Mouse (Mus musculus) urinary bladder, postnatal 14 days (tissue): Measurements from ENCODE around the gene Pde1c.

Experiments used
- DNase-seq: peaks from one replicate; pipeline ENCODE4 v3.0.0; 2021; ENCODE audit warnings: low spot score

The Pde1c gene

DNA sequence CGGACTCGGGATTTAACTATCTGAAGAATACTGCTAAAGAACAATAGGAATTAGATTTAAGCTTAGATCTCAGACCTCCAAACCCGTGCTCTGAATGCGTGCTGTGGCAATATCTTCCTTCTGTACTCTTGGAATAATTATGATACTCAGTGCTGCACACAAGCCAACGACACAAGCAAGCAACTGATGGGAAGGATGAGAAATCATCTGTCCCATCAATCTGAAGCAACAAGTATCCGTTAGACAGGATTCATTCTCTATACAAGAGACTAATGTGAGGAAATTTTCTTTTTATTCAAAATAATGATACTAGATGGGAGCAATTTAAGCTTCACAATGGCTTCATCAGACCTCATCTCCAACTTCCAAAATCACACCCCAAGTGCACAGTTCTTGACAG lies 237.5 kb downstream of the Pde1c start:
- no peak for DNase-seq

DNA sequence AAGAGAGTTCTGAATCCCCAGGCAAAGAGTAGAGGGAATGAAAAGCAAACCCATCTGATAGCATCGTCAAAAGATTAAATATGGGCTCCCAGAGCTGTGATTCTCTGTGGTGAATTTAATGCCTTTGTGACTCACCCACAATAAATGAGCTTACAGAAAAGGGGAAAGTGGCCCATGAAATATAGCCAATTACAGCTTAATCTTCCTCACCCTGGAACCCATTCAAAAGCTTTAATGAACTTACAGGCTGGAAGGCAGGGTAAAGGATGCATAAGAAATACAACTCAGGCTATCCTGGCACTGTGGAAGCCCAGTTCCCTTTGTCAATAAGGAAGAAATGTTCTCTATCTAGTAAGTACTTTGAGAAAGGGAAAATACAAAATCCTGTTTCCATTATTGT lies 240.8 kb downstream of the Pde1c start:
- no peak for DNase-seq

DNA sequence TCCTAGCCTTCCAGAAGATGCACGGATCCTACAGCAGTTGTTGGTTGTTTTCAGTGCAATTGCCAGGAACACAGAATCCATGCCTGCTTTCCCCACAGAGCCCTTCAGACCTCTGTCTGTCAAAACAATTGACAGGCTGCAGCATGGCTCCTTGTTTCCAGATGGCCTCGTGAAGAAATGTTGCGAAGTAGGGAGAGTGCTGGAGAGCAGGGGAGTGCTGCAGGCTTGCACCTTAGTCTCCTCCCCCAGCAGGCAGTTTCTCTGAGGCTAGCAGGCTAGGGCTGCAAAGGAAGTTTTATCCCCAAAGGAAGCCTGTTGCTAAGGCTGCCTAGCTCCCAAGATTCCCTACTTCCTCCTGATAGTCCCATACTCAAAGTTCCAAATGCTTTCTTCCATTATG lies 246.1 kb downstream of the Pde1c start:
- no peak for DNase-seq

DNA sequence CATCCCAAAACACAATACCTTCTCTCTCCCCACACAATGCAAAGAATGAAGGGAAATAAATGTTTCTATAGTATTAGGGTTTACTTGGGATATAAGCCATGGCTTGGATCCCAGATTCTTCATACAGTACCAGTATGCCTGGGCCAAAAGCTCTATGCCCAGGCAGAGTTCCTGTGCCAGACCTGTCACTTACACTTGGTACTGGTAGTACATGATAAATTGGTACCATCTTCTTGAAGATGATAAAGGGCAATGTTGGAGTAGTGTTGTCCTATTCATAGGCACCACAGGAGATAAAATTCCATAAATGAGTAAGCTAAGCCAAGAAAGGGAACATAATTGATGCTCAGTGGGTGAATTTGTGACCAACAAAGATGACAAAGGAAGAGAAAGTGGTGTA lies 258.6 kb downstream of the Pde1c start:
- no peak for DNase-seq

DNA sequence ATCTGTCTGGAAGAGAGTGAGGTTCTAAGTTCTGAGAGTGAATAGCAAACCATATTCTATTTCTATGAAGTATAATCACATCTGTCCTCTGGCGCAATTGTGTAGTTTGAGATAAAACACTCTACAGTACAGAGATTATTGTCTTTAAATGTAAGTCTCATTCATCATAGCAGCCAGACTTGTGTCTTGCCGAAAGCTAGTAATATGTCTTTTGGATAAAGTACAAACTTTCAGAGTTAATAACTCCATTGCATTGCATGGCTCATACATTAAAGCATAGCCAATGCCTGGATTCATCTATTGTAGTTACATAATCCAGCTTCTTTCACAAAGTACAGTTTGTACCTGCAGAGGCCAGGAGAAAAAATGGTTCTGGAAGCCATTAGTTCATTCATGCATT lies 262.8 kb downstream of the Pde1c start:
- DNase-seq = no peak

DNA sequence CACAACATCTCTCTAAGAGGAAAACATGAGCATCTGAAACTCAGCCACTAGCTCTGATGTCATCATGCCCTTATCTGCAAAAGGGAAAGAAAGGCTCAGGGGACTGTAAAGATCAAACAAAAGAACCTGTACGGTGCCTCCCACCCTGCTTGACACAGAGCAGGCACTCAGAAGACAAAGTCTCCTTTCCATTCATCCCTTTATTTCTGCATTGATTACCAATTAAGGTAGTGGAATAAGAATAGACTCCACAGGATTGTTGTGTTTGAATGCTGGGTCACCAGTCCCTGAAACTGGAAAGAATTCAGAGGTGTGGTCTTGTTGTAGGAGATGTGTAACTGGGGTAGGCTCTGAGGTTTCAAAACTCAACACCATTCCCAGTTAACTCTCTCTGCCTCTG lies 276.7 kb downstream of the Pde1c start:
- no peak for DNase-seq

DNA sequence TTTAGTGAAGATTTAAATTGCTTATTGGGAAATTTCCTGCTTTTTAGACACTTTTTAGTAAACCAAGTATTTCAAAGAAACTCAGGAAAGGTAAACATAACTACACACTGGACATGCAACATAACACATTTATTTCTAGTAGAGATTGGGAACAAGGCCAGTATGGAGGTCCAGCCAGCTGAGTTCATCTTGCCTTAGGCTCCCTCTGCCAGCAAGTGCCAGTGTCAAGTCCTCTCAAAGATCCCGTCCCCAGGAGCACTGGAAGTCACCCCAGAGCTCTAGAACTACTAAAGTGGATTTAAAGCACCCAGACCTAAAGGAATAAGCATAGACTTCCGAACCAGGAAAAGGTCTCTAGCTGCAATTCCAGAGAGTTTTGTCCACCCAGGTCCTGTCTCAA lies 279.6 kb downstream of the Pde1c start:
- no peak for DNase-seq

DNA sequence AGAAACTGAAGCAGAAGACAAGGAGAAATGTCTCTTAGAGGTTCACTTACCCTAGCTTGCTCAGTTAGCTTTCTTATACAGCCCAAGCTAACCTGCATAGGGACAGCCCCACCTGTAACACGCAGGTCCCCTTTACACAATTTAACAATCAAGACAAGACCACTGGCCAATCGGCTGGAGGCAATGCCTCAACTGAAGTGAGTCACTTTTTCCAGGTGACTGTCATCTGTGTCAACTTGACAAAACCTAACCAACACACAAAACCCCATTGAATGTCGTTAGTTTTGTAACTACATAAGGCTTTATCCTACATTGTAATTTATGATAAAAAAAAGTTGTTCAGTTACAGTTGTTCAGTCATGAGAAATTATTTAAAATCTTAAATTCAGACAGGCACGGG lies 284.1 kb downstream of the Pde1c start:
- DNase-seq = no peak

DNA sequence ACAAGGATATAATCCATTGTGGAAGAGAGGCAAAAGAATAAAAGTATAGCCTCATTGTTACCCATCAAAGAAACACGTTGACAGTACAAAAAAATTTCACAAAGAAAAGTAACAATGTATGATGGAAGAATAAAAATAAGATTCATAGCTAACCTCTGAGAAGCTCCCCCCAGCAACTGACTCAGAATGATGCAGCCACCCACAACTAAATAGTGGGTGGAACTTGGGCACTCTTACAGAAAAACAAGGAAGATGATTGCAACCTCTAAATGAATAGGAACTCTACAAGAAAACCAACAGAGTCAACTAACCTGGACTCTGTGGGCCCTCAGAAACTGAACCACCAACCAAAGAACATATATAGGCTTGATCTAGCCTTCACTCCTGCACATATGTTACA lies 293.4 kb downstream of the Pde1c start:
- no peak for DNase-seq

DNA sequence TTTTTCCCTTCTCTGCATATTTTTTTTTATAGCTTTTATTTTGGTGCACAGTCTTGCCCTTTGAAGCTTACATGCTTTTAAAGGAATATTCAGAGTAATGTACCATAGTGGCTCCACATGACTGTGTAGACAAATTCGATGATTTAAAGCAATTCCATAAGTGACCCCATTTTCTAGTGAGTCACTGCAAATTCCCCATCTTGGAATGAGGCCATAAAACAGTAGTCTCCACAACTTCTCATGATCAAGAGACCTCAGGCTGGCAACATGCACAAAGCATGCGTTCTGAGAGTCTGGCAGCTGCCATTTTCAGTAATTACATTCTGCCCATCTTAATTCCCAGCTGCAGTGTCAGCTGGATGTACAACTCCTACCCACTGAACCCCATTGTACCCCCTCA lies 297.2 kb downstream of the Pde1c start:
- no peak for DNase-seq

DNA sequence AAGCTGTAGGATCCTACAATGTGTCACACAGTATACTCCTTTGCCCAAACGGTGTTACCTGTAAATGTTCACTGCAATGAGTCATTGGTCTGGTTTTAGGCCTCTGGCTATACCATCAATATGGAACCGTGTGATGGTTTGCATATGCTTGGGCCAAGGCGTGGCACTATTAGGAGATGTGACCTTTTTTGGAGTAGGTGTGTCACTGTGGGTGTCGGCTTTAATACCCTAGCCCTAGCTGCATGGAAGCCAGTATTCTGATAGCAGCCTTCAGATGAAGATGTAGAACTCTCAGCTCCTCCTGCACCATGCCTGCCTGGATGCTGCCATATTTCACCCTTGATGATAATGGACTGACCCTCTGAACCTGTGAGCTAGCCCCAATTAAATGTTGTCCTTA lies 304.4 kb downstream of the Pde1c start:
- DNase-seq = no peak

DNA sequence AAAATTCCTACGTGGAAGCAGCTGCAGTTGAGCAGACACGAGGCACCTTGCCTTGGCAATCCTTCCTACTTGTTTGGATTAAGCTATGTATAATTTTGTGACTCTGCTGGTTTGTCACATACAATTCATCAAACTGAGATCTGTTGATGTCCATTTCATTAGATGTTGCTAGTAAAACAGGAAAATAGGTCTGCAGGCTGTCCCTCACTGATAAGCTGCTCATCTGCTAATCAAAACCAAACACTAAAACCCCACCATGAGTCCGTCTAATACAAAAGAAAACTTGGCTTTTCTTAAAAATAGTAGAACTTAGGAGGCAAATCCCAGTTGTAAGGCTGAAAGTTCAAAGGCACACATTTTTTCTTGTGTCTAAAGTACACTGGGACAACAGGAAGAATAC lies 308.8 kb downstream of the Pde1c start:
- no peak for DNase-seq

DNA sequence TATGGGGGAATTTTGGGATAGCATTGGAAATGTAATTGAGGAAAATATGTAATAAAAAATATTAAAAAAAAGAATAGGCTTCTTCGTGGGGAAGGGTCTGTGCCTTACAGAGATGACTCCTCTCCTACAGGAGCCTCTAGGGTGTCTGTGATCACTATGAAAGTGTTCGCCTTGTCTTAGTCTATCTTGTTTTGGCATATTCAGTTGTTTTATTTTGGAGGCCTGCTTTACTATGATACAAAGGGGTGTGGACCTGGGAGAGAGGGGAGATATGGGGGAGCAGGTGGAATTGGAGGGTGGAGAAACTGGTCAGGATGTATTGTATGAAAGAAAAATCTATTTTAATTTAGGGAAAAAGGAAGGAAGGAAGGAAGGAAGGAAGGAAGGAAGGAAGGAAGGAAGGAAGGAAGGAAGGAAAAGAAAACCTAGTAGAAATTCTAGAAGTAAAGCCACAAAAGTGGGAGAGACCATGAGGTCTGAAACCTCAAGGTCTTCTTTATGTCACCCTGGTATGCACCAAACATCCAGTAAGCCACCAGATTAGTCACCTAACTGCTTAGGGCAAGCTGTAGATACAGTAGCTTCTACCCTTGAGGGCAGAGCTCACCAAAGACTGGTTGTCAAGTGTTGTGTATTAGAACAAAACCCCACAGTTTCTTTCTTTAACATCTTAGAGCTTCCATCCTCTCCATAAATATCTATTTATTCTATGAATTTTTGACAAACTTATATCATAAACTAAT lies 311.2 kb downstream of the Pde1c start:
- DNase-seq = no peak

DNA sequence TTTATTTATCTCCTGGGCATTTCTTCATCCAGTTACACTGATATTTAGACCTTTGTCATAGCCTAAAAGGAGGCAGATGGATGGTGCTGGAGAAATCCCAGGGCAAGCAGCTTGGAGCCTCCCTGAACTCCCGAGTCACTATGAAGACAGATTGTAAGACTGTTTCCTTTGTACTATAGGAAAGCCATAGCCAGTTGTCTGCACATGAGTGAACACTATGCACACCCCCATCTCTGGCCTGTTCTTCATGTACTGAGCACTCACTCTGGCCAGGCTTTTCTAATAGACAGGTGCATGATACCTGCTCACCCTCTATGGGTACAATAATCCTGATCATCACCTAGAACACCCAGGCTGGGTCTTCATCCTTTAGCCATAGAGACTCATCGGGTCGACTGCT lies 318.8 kb downstream of the Pde1c start:
- no peak for DNase-seq

DNA sequence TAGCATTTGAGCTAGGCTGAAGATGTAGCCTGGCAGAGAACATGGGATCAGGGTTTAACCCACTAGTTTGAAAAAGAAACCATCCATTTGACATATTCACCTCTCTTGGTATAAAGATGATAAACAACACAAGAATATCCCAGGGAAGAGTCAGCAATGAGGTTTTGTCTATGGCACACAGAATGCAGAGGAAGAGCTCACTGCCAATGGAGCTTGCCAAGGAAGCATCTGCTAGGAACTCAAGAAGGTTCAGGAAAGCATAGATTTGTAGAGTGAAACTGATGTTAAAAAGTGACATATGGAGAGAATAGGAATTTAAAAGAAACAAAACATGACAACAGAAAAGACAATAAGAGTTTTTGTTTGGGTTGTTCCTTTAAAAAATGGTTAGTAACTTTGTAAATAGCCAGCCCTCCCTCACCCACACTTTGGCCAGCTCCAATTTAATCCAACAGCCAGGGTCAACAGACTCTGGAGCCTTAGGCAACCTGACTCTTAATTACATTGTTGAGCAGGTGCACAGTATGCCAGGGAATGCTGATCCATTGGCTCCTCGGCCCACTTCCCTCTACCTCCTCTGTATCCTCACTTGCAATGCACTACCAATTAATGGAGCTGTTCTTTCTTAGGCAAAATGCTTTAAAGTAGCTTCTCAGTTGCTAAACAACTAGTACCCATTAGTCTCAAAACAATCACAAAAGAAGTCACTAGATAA lies 377.3 kb downstream of the Pde1c start:
- no peak for DNase-seq

DNA sequence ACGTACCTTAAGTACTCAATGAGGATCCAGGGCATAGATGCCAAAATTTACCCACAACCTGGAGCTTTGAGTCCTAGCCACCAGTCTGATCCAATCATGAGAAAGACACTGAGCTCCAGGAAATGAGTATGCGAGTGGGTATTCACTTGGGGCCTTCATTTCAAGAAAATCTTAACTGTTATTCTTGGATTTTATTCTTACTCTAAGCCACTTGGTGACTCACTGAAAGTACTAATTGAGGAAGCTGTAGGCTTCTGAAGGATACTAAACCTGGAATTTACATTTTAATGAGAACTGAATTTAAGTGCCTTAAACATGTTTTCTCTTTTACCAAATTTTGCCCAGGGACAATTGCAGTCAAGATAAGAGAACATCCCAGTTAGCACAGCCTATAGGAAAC lies 392.4 kb downstream of the Pde1c start:
- no peak for DNase-seq

DNA sequence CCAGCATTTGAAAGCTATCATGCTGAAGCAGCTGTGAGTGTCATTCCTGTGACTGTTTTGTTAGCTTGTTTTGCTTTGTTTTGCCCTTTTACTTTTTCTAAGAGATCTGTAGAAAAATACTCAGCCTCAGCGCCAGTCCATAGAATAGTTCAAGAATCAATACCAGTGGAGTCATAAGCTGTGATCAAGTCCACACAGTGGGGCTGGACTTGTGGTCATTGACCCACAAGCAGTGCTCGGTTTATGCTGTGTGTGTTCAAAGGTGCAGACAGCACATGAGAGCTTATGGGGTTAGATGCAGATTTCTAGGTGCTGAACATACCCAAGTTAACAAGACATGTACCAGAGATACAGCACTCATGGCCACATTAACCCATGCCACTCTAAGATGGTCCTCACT lies 396.7 kb downstream of the Pde1c start:
- DNase-seq = no peak

DNA sequence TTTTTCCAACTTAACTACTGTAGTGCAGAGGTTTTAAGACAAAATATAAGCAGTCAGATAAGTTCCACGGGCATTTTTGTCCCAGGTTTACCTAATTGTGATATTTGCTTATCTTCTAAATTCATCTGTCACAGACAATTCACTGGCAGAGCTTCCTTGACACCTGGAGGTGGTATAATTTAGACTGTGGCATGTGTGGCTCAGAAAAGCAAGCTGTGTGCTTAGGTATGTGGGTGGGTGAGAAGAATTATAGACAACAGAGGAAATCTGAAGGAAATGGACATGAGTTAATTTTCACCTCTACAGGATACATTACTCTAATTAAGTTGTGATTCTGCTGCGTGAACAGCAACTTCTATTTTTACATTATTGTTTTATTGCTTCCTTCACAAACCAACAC lies 400.2 kb downstream of the Pde1c start:
- DNase-seq = no peak

DNA sequence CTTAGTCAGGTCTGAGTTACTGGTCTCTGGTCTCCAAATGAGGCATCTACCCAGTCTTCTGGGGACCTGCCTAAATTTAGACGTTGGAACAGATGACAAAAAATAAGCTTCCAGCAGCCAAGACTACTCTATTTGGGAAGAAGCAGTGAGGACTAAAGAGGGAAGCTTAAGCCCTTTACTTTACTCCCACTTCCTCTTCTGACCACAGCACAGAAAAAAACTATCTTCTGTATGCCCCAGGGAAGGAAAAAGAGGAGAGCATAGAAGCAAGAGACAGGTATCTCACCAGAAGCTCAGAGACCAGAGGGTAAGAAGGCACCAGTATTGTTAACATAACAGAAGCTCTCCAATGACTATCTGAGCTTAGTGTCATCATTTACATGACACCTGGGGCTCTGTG lies 410.7 kb downstream of the Pde1c start:
- DNase-seq = no peak

DNA sequence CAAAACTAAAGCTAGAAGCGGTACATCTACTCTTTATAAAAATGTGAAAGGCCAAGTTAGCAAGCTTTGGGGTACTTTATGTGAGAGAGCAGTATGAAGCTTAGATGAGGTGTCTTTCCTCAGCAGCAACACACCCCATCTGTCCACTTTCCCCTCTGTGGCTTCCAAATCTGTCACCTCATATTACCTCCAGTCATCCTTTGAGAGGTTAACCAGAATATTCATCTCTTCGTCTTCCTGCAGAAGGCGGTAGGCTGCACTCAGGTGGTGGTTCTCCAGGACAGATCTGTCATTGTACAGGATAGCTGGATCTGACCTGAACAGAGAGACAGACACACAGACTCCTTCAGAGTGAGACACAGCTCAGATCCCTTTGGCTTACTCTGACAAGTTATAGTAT lies 412.1 kb downstream of the Pde1c start:
- no peak for DNase-seq

DNA sequence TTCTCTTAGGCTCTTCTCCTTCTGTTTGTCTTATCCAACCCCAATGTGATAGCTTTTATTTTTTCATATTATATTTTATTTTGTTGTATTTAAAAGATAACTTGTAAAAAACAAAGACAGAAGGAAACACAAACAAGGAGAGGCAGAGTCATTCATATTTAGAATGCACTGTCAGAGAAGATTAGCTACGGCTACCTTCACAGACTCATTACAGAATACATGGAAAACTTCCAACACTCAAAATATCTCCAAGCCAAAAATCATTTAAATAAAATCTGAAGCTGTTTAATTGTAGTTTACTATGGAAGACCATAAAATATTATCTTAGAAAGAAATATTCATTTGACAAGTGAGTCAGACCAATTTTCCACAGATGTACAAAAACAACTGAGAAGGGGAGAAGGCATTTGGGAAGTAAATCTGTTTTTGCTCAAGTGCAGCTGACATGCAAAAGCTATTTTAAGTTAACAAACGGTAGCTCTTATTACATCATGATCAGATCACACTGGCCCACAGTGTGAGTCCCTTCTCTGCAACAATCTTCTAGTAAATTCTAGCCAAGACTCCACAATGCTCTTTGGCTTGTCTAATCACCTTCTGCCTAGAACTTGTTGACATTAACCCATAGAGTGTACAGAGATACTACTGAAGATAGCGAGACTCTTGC lies 438.3 kb downstream of the Pde1c start:
- no peak for DNase-seq

DNA sequence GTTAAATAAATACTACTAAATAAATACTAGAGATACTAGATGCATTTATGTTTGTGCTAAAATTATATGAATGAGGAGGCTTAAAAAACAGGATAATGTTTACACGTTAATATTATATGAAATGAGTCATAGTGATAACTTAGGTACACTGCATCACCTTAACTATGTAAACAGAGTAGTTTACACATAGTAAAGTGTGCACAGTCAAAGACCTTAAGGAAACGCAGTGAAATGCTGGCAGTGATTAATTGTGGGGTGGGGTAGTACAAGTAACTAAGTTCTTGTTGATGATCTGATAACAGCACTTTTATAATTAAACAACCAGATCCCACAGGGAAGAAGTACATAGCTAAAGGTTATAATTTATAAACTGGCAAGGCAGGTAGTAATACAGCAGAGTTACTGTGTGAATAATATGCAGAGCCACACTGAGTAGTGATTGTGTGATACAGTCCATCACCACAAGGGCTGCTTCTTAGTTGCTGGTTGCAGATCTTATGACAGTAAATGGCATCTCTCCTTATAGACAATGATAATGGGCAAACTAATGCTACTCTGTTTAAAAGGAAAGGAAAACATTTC lies 469.3 kb downstream of the Pde1c start:
- DNase-seq = no peak

DNA sequence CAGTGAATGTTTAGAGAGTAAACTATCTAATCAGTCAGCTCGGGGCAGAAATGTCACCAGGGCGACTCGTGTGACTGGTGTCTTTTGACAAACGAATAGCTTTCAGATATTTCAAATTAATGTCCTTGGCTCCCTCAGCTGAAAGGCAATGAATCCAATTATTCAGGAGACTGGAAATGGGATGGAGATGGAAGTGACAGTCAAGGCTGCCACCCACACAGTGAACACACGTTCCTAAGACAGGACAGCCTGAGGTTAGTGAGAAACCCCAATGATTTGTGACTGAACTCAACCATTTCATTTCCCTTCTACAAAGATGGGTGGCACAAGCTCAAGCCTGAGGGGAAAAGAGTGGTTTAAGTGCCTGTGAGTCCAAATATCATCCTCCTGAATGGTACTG lies 470.5 kb downstream of the Pde1c start:
- no peak for DNase-seq
